ENCODE assay signal across 12 mouse cellular contexts in the genomic region with DNA sequence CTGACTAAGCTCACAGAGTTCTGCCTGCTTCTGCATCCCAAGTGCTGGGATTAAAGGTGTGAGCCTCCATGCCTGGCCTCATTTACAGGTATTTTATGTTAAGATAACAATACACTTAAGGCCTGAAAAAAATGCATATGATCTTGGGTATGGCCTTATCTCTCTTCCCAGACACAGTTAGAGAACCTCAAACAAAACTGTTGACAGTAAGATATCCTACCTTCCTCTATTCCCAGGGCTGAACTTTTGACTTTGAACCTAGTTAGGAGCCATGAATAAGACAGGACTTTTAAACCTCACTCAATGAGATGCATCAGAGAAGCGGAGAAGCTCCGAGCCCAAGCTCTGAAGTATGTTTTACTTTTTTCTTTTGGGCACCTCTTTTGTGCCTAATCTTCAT. TPM values are rescaled to one million over a fixed set of nuclear protein-coding genes. Genes with fewer than 3 reads are reported as not detected.
DNase-seq lines count a peak whose midpoint lies in the region; ATAC-seq and TF ChIP-seq lines count a peak whose summit lies in the region.
"Had no signal": no experiment of that assay in that cellular context is flagged by ENCODE, and none has a peak within 500 bp of the region (broad histone marks: within the 10 kb centered on the region; RNA-seq: fewer than 3 reads in every experiment).

No protein-coding gene starts in this region.

- peaks cover 5% of the 10 kb centered on the region; the same call in 1 of the 2 replicates for H3K79me2 ChIP-seq in liver, adult 2 months (ENCODE audit: control insufficient read depth, insufficient read depth, low read length)

- H3K9me3 ChIP-seq in intestine, embryonic 15.5 days: no peaks in the 10 kb centered on the region
- no peaks in the 10 kb centered on the region for H3K9me3 ChIP-seq in midbrain, postnatal 0 days (ENCODE audit: low read length)
- H3K9me3 ChIP-seq: forebrain, embryonic 10.5 days; limb, embryonic 12.5 days had no signal

- peak; percentile 75 for DNase-seq in liver, adult 2 months (ENCODE audit: extremely low read depth, low read depth, low spot score)
- DNase-seq in liver: no peak
- DNase-seq in midbrain, postnatal 0 days (ENCODE audit: low spot score): no peak
- DNase-seq in adrenal gland, postnatal 36 days: no peak
- DNase-seq in urinary bladder, postnatal 36 days (ENCODE audit: low spot score in 2 of 2): no peak
- DNase-seq: gastrocnemius, postnatal 36 days; thymus, postnatal 4 days had no signal

- peak; percentile 19; the same call in 1 of the 2 replicates for ATAC-seq in common myeloid progenitor, adult 5-6 weeks (replicated peaks; ENCODE audit: low read depth, poor library complexity, severe bottlenecking)
- ATAC-seq in intestine, embryonic 15.5 days: peak; percentile 31; the same call in 1 of the 2 replicates
- no peak for ATAC-seq in midbrain, postnatal 0 days (ENCODE audit: low FRiP score)
- ATAC-seq: activated CD4-positive, CD25-positive, alpha-beta regulatory T cell, adult 4 months had no signal

- H3K36me3 ChIP-seq in liver, adult 2 months (ENCODE audit: control insufficient read depth, insufficient read depth, low read length): peaks cover 8% of the 10 kb centered on the region; the same call in 1 of the 2 replicates
- H3K36me3 ChIP-seq in intestine, embryonic 15.5 days: no peaks in the 10 kb centered on the region
- H3K36me3 ChIP-seq in midbrain, postnatal 0 days (ENCODE audit: insufficient read depth, low read length): peaks cover 3% of the 10 kb centered on the region; the same call in 1 of the 2 replicates
- H3K36me3 ChIP-seq: limb, embryonic 12.5 days had no signal

- no peak overlapping the region for H3K9ac ChIP-seq in liver, adult 2 months (ENCODE audit: low read depth, low read length)
- H3K9ac ChIP-seq in intestine, embryonic 15.5 days: no peak overlapping the region
- 0 out of 2 replicates have a peak overlapping the region, but pooled peaks have one; percentile 25 for H3K9ac ChIP-seq in midbrain, postnatal 0 days (replicated peaks; ENCODE audit: low read length, poor library complexity, severe bottlenecking)
- H3K9ac ChIP-seq: limb, embryonic 12.5 days had no signal

- TF ChIP-seq POLR2A in liver, adult 2 months (IDR thresholded peaks at IDR 0.05; ENCODE audit: extremely low read depth, insufficient read depth, low read length): no peak

- H3K27ac ChIP-seq in liver, adult 2 months (replicated peaks; ENCODE audit: insufficient read depth, low read depth, low read length): peak overlapping the region; percentile 55
- no peak overlapping the region for H3K27ac ChIP-seq in intestine, embryonic 15.5 days
- no peak overlapping the region for H3K27ac ChIP-seq in midbrain, postnatal 0 days (ENCODE audit: low read depth, low read length)
- H3K27ac ChIP-seq: forebrain, embryonic 10.5 days; limb, embryonic 12.5 days had no signal

- TF ChIP-seq CTCF in liver, adult 2 months (IDR thresholded peaks at IDR 0.05; ENCODE audit: low read depth, low read length): no peak
- TF ChIP-seq CTCF in midbrain, postnatal 0 days (IDR thresholded peaks at IDR 0.05): no peak

- peak overlapping the region; percentile 72; the same call in 1 of the 2 replicates for H3K4me2 ChIP-seq in intestine, embryonic 15.5 days (replicated peaks)
- H3K4me2 ChIP-seq in midbrain, postnatal 0 days (ENCODE audit: low read depth, low read length, poor library complexity, severe bottlenecking): no peak overlapping the region

- no peak overlapping the region for H3K4me3 ChIP-seq in liver, adult 2 months (ENCODE audit: insufficient read depth, low read depth, low read length)
- H3K4me3 ChIP-seq in intestine, embryonic 15.5 days (replicated peaks): no peak overlapping the region
- H3K4me3 ChIP-seq in midbrain, postnatal 0 days (ENCODE audit: low read depth, low read length): no peak overlapping the region
- H3K4me3 ChIP-seq: limb, embryonic 12.5 days had no signal

- no peaks in the 10 kb centered on the region for H3K27me3 ChIP-seq in liver, adult 2 months (ENCODE audit: control insufficient read depth, insufficient read depth, low read length)
- H3K27me3 ChIP-seq in intestine, embryonic 15.5 days (replicated peaks): no peaks in the 10 kb centered on the region
- no peaks in the 10 kb centered on the region for H3K27me3 ChIP-seq in midbrain, postnatal 0 days (ENCODE audit: insufficient read depth, low read length)

- WGBS in liver, adult 2 months: 36% methylated on average over 2 of the region's 2 CpGs
- WGBS in intestine, embryonic 15.5 days: 77% methylated on average over 2 of the region's 2 CpGs
- WGBS in midbrain, postnatal 0 days: 72% methylated on average over 2 of the region's 2 CpGs

- H3K4me1 ChIP-seq in liver, adult 2 months (ENCODE audit: control insufficient read depth, insufficient read depth, low read length): peaks cover 19% of the 10 kb centered on the region
- peaks cover 16% of the 10 kb centered on the region for H3K4me1 ChIP-seq in intestine, embryonic 15.5 days (replicated peaks)
- peaks cover 11% of the 10 kb centered on the region; the same call in 1 of the 2 replicates for H3K4me1 ChIP-seq in midbrain, postnatal 0 days (ENCODE audit: insufficient read depth, low read length)

RNA-seq across cellular contexts. Expression of a gene that starts 5.8 kb away (rescaled TPM):
- 42.4 and 58.0 TPM in 2 replicates for total RNA-seq in liver, adult 2 months (2014; rRNA removed)
- 52.6 and 57.1 TPM in 2 replicates for polyA plus RNA-seq in liver, adult 2 months (2012; rRNA removed)
- 7.9 and 14.9 TPM in 2 replicates for total RNA-seq in common myeloid progenitor, adult 5-6 weeks (2017)
- 43.0 and 49.4 TPM in 2 replicates for polyA plus RNA-seq in intestine, embryonic 15.5 days (2015; fragmentation: Nextera tagmentation; extraction: Ambion mirVana)
- total RNA-seq in midbrain, postnatal 0 days (2014; rRNA removed): 40.3 and 44.1 TPM in 2 replicates
- 88.0 and 94.8 TPM in 2 replicates for polyA plus RNA-seq in midbrain, postnatal 0 days (2015; fragmentation: Nextera tagmentation; extraction: Ambion mirVana)
- 10 to 100 TPM; 31.9 to 43.7 TPM for total RNA-seq in adrenal gland, postnatal 36 days (2021)

RNA-seq across cellular contexts. Expression of a gene that starts 5.9 kb away (rescaled TPM):
- 14.1 and 18.5 TPM in 2 replicates for total RNA-seq in liver, adult 2 months (2014; rRNA removed)
- polyA plus RNA-seq in liver, adult 2 months (2012; rRNA removed): 17.1 and 18.4 TPM in 2 replicates
- 24.4 and 28.5 TPM in 2 replicates for total RNA-seq in common myeloid progenitor, adult 5-6 weeks (2017)
- polyA plus RNA-seq in intestine, embryonic 15.5 days (2015; fragmentation: Nextera tagmentation; extraction: Ambion mirVana): 21.7 and 22.1 TPM in 2 replicates
- total RNA-seq in midbrain, postnatal 0 days (2014; rRNA removed): 161 and 219 TPM in 2 replicates
- polyA plus RNA-seq in midbrain, postnatal 0 days (2015; fragmentation: Nextera tagmentation; extraction: Ambion mirVana): 54.5 and 60.6 TPM in 2 replicates
- 10 to 100 TPM; 36.4 to 41.2 TPM for total RNA-seq in adrenal gland, postnatal 36 days (2021)

RNA-seq across cellular contexts. Expression of a gene that starts 53.0 kb away (rescaled TPM):
- total RNA-seq in liver, adult 2 months (2014; rRNA removed): 8.3 and 11.7 TPM in 2 replicates
- 6.0 and 8.0 TPM in 2 replicates for polyA plus RNA-seq in liver, adult 2 months (2012; rRNA removed)
- 60.0 and 60.6 TPM in 2 replicates for total RNA-seq in common myeloid progenitor, adult 5-6 weeks (2017)
- polyA plus RNA-seq in intestine, embryonic 15.5 days (2015; fragmentation: Nextera tagmentation; extraction: Ambion mirVana): 21.4 and 24.8 TPM in 2 replicates
- total RNA-seq in midbrain, postnatal 0 days (2014; rRNA removed): 40.3 and 46.7 TPM in 2 replicates
- 23.4 and 23.7 TPM in 2 replicates for polyA plus RNA-seq in midbrain, postnatal 0 days (2015; fragmentation: Nextera tagmentation; extraction: Ambion mirVana)
- total RNA-seq in adrenal gland, postnatal 36 days (2021): 10 to 100 TPM; 27.6 to 32.2 TPM
